ENCODE assay signal across 8 mouse cellular contexts in the genomic region with DNA sequence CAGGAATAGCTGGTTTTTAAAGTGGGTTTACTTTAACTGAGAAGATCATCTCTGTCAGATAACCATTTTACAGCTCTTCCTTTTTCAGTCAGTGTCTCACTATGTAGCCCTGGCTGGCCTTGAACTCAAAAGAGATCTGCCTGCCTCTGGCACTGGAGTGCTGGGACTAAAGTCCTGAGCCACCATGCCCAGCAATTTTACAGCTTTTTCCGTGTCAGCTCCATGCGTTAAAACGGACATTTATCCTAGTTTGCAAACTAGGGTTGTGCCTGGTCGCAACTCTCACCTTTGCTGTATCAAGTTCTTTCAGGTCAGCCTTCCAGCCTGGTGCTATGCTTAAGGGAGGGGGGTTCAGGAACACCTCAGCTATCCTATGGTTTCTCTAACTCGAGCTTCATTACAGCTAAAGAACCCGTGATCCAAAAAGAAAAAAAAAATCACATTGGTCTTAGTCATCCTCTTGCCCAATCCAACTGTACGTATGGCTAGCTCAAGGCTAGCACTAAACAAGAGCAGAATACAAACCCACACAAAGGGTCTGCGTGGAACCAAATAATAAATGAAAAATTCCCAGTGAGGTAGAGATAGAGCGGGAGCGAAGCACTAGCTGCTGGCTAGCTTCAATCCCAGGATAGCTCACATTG. TPM values are rescaled to one million over a fixed set of nuclear protein-coding genes. Genes with fewer than 3 reads are reported as not detected.
A peak's percentile ranks its signal among the peaks of the same experiment; 100 is the strongest.
DNase-seq lines count a peak whose midpoint lies in the region; ATAC-seq and TF ChIP-seq lines count a peak whose summit lies in the region.

No protein-coding gene starts in this region.

- H3K27me3 ChIP-seq in kidney, postnatal 0 days (ENCODE audit: insufficient read depth, low read length) = no peaks in the 10 kb centered on the region
- H3K27me3 ChIP-seq in intestine, embryonic 15.5 days (replicated peaks) = no peaks in the 10 kb centered on the region

- H3K9me3 ChIP-seq in kidney, postnatal 0 days (replicated peaks; ENCODE audit: low read length) = no peaks in the 10 kb centered on the region
- no peaks in the 10 kb centered on the region for H3K9me3 ChIP-seq in intestine, embryonic 15.5 days

- peak overlapping the region; percentile 55 for H3K4me2 ChIP-seq in kidney, postnatal 0 days (ENCODE audit: low read length)
- peak overlapping the region; percentile 55 for H3K4me2 ChIP-seq in intestine, embryonic 15.5 days (replicated peaks)

- H3K36me3 ChIP-seq in kidney, postnatal 0 days (ENCODE audit: insufficient read depth, low read length) = no peaks in the 10 kb centered on the region
- H3K36me3 ChIP-seq in intestine, embryonic 15.5 days = no peaks in the 10 kb centered on the region

- no peaks in the 10 kb centered on the region for H3K4me1 ChIP-seq in kidney, postnatal 0 days (replicated peaks; ENCODE audit: insufficient read depth, low read length)
- H3K4me1 ChIP-seq in cortical plate, adult 2 months (ENCODE audit: control insufficient read depth, insufficient read depth, low read length) = no peaks in the 10 kb centered on the region; the same call in 1 of the 2 replicates
- no peaks in the 10 kb centered on the region for H3K4me1 ChIP-seq in intestine, embryonic 15.5 days (replicated peaks)

- peak overlapping the region; percentile 46 for H3K4me3 ChIP-seq in kidney, postnatal 0 days (replicated peaks; ENCODE audit: low read depth, low read length)
- peak overlapping the region; percentile 46 for H3K4me3 ChIP-seq in cortical plate, adult 2 months (ENCODE audit: insufficient read depth, low read length)
- H3K4me3 ChIP-seq in intestine, embryonic 15.5 days (replicated peaks) = peak overlapping the region; percentile 49

- TF ChIP-seq CTCF in kidney, postnatal 0 days (IDR thresholded peaks at IDR 0.05; ENCODE audit: low read depth) = no peak
- no peak for TF ChIP-seq CTCF in cortical plate, adult 2 months (IDR thresholded peaks at IDR 0.05; ENCODE audit: extremely low read depth, insufficient read depth, low read length)

- H3K9ac ChIP-seq in kidney, postnatal 0 days (ENCODE audit: low read depth, low read length) = peak overlapping the region; percentile 55
- H3K9ac ChIP-seq in intestine, embryonic 15.5 days = peak overlapping the region; percentile 37; the same call in 1 of the 2 replicates

- no peak for ATAC-seq in kidney, postnatal 0 days (replicated peaks; ENCODE audit: low FRiP score, low read depth)
- peak; percentile 9 for ATAC-seq in intestine, embryonic 15.5 days

- peak overlapping the region; percentile 56 for H3K27ac ChIP-seq in kidney, postnatal 0 days
- no peak overlapping the region; the same call in 1 of the 2 replicates for H3K27ac ChIP-seq in cortical plate, adult 2 months (ENCODE audit: insufficient read depth, low read length)
- H3K27ac ChIP-seq in intestine, embryonic 15.5 days = 0 out of 2 replicates have a peak overlapping the region, but pooled peaks have one; percentile 59

- WGBS in kidney, postnatal 0 days = 39% methylated on average over 10 of the region's 10 CpGs
- WGBS in intestine, embryonic 15.5 days = 28% methylated on average over 10 of the region's 10 CpGs

- no peak for TF ChIP-seq POLR2A in cortical plate, adult 2 months (IDR thresholded peaks at IDR 0.05; ENCODE audit: extremely low read depth, insufficient read depth, low read length)

- DNase-seq in kidney, postnatal 0 days (ENCODE audit: low spot score) = no peak
- no peak for DNase-seq in kidney, postnatal 36 days
- peak; percentile 26 for DNase-seq in naive thymus-derived CD4-positive, alpha-beta T cell, adult 2 months (ENCODE audit: low read depth)
- no peak for DNase-seq in adrenal gland, postnatal 25 days
- DNase-seq in cerebellum, postnatal 25 days = no peak
- no peak for DNase-seq in gastrocnemius, postnatal 25 days

RNA-seq across cellular contexts. Expression of gene Gla, which starts 0.9 kb away (rescaled TPM):
- 4.8 and 5.2 TPM in 2 replicates for polyA plus RNA-seq in kidney, postnatal 0 days (2015; fragmentation: Nextera tagmentation; extraction: Ambion mirVana)
- 6.6 and 7.6 TPM in 2 replicates for polyA plus RNA-seq in cortical plate, adult 2 months (2012; rRNA removed)
- polyA plus RNA-seq in intestine, embryonic 15.5 days (2015; fragmentation: Nextera tagmentation; extraction: Ambion mirVana) = 8.0 and 10.9 TPM in 2 replicates
- 8.4 and 9.0 TPM in 2 replicates for total RNA-seq in adrenal gland, postnatal 25 days (2021)
- 1 to 10 TPM; 1.4 to 2.1 TPM for total RNA-seq in gastrocnemius, postnatal 25 days (2021)

RNA-seq across cellular contexts. Expression of gene Hnrnph2, which starts 0.9 kb away (rescaled TPM):
- polyA plus RNA-seq in kidney, postnatal 0 days (2015; fragmentation: Nextera tagmentation; extraction: Ambion mirVana) = 125 and 131 TPM in 2 replicates
- 109 and 114 TPM in 2 replicates for polyA plus RNA-seq in cortical plate, adult 2 months (2012; rRNA removed)
- polyA plus RNA-seq in intestine, embryonic 15.5 days (2015; fragmentation: Nextera tagmentation; extraction: Ambion mirVana) = 126 and 137 TPM in 2 replicates
- total RNA-seq in adrenal gland, postnatal 25 days (2021) = 90.6 and 98.0 TPM in 2 replicates
- total RNA-seq in gastrocnemius, postnatal 25 days (2021) = 10 to 100 TPM; 47.6 to 49.5 TPM

RNA-seq across cellular contexts. Expression of gene Rpl36a, which starts 14.6 kb away (rescaled TPM):
- 527 and 613 TPM in 2 replicates for polyA plus RNA-seq in kidney, postnatal 0 days (2015; fragmentation: Nextera tagmentation; extraction: Ambion mirVana)
- 541 and 586 TPM in 2 replicates for polyA plus RNA-seq in cortical plate, adult 2 months (2012; rRNA removed)
- 445 and 494 TPM in 2 replicates for polyA plus RNA-seq in intestine, embryonic 15.5 days (2015; fragmentation: Nextera tagmentation; extraction: Ambion mirVana)
- total RNA-seq in adrenal gland, postnatal 25 days (2021) = 276 and 305 TPM in 2 replicates
- total RNA-seq in gastrocnemius, postnatal 25 days (2021) = 100 to 1,000 TPM in 1 of 2 experiments, 10 to 100 TPM in 1; 87.8 to 120 TPM

RNA-seq across cellular contexts. Expression of gene Btk, which starts 16.7 kb away (rescaled TPM):
- polyA plus RNA-seq in kidney, postnatal 0 days (2015; fragmentation: Nextera tagmentation; extraction: Ambion mirVana) = 0.47 and 0.79 TPM in 2 replicates
- 0.94 and 1.5 TPM in 2 replicates for polyA plus RNA-seq in cortical plate, adult 2 months (2012; rRNA removed)
- polyA plus RNA-seq in intestine, embryonic 15.5 days (2015; fragmentation: Nextera tagmentation; extraction: Ambion mirVana) = 1.5 and 1.6 TPM in 2 replicates
- total RNA-seq in adrenal gland, postnatal 25 days (2021) = 0.67 and 0.82 TPM in 2 replicates
- under 1 TPM; 0.59 to 0.67 TPM for total RNA-seq in gastrocnemius, postnatal 25 days (2021)

RNA-seq across cellular contexts. Expression of gene Timm8a1, which starts 58.4 kb away (rescaled TPM):
- polyA plus RNA-seq in kidney, postnatal 0 days (2015; fragmentation: Nextera tagmentation; extraction: Ambion mirVana) = 99.1 and 106 TPM in 2 replicates
- polyA plus RNA-seq in cortical plate, adult 2 months (2012; rRNA removed) = 14.8 and 17.0 TPM in 2 replicates
- polyA plus RNA-seq in intestine, embryonic 15.5 days (2015; fragmentation: Nextera tagmentation; extraction: Ambion mirVana) = 136 and 147 TPM in 2 replicates
- total RNA-seq in adrenal gland, postnatal 25 days (2021) = 30.7 and 34.1 TPM in 2 replicates
- 10 to 100 TPM; 15.9 to 16.2 TPM for total RNA-seq in gastrocnemius, postnatal 25 days (2021)
